8 mouse cellular contexts compared by ENCODE assay signal in genomic region chr7:62463878-62464755, GRCm38 (mm10). TPM values are rescaled to one million over a fixed set of nuclear protein-coding genes. Genes with fewer than 3 reads are reported as not detected.
DNase-seq lines count a peak whose midpoint lies in the region; ATAC-seq and TF ChIP-seq lines count a peak whose summit lies in the region.

Peg12 (minus strand) TSS chr7:62464510.

- DNase-seq in adrenal gland, postnatal 4 days (ENCODE audit: low spot score in 2 of 2) = peak; percentile 20 to 27
- DNase-seq in kidney, postnatal 10 days = peak; percentile 76
- DNase-seq in thymus, postnatal 0 days (ENCODE audit: low spot score) = peak; percentile 12

- peak within 1 kb of the TSS; percentile 59 for H3K4me2 ChIP-seq in embryonic facial prominence, embryonic 15.5 days (replicated peaks)
- peak within 1 kb of the TSS; percentile 66 for H3K4me2 ChIP-seq in heart, embryonic 14.5 days (ENCODE audit: low read length)
- peak within 1 kb of the TSS; percentile 59 for H3K4me2 ChIP-seq in liver, embryonic 16.5 days (ENCODE audit: low read depth, low read length)
- peak within 1 kb of the TSS; percentile 61 for H3K4me2 ChIP-seq in neural tube, embryonic 14.5 days (ENCODE audit: low read depth, low read length)

- TF ChIP-seq CTCF in C2C12 (IDR thresholded peaks at IDR 0.05; ENCODE audit: control insufficient read depth, insufficient read depth, insufficient read length) = no peak

- H3K4me1 ChIP-seq in embryonic facial prominence, embryonic 15.5 days = no peaks in the 10 kb centered on the region
- H3K4me1 ChIP-seq in heart, embryonic 14.5 days (ENCODE audit: control insufficient read depth in 2 of 2, insufficient read depth in 2 of 2, low read length in 2 of 2) = no peaks in the 10 kb centered on the region
- no peaks in the 10 kb centered on the region for H3K4me1 ChIP-seq in liver, embryonic 16.5 days (ENCODE audit: control insufficient read depth, low read depth, low read length)
- H3K4me1 ChIP-seq in neural tube, embryonic 14.5 days (ENCODE audit: control insufficient read depth, insufficient read depth, low read length) = no peaks in the 10 kb centered on the region

- peaks cover 21% of the 10 kb centered on the region for H3K79me2 ChIP-seq in C2C12 (ENCODE audit: control insufficient read depth, insufficient read depth)

- peak within 1 kb of the TSS; percentile 47 for H3K9ac ChIP-seq in embryonic facial prominence, embryonic 15.5 days
- H3K9ac ChIP-seq in heart, embryonic 14.5 days (ENCODE audit: low read length) = peak within 1 kb of the TSS; percentile 73
- H3K9ac ChIP-seq in liver, embryonic 16.5 days (ENCODE audit: low read depth, low read length) = no peak within 1 kb of the TSS
- peak within 1 kb of the TSS; percentile 65 for H3K9ac ChIP-seq in neural tube, embryonic 14.5 days (replicated peaks; ENCODE audit: low read depth, low read length)

- no peaks in the 10 kb centered on the region for H3K9me3 ChIP-seq in embryonic facial prominence, embryonic 15.5 days (replicated peaks)
- no peaks in the 10 kb centered on the region; the same call in 1 of the 2 replicates for H3K9me3 ChIP-seq in heart, embryonic 14.5 days (ENCODE audit: control insufficient read depth, low read length)
- no peaks in the 10 kb centered on the region for H3K9me3 ChIP-seq in liver, embryonic 16.5 days (replicated peaks; ENCODE audit: control insufficient read depth, low read length)
- H3K9me3 ChIP-seq in neural tube, embryonic 14.5 days (ENCODE audit: control insufficient read depth, low read length) = no peaks in the 10 kb centered on the region; the same call in 1 of the 2 replicates

- H3ac ChIP-seq in C2C12 (ENCODE audit: control insufficient read depth, insufficient read length, low read depth) = peak within 1 kb of the TSS; percentile 90

- no peaks in the 10 kb centered on the region for H3K27me3 ChIP-seq in C2C12 (ENCODE audit: control insufficient read depth, insufficient read depth, insufficient read length)
- H3K27me3 ChIP-seq in embryonic facial prominence, embryonic 15.5 days = no peaks in the 10 kb centered on the region
- H3K27me3 ChIP-seq in heart, embryonic 14.5 days (ENCODE audit: control insufficient read depth, insufficient read depth, low read length) = no peaks in the 10 kb centered on the region
- peaks cover 6% of the 10 kb centered on the region for H3K27me3 ChIP-seq in liver, embryonic 16.5 days (ENCODE audit: control insufficient read depth, insufficient read depth, low read depth, low read length)
- no peaks in the 10 kb centered on the region for H3K27me3 ChIP-seq in neural tube, embryonic 14.5 days (ENCODE audit: control insufficient read depth, insufficient read depth, low read length)

- H3K27ac ChIP-seq in embryonic facial prominence, embryonic 15.5 days (replicated peaks) = peak within 1 kb of the TSS; percentile 92
- peak within 1 kb of the TSS; percentile 76 to 88 for H3K27ac ChIP-seq in heart, embryonic 14.5 days (replicated peaks in 1 of 2; ENCODE audit: control insufficient read depth in 1 of 2, insufficient read depth in 1 of 2, low read depth in 2 of 2, low read length in 2 of 2)
- no peak within 1 kb of the TSS for H3K27ac ChIP-seq in liver, embryonic 16.5 days (ENCODE audit: low read length)
- H3K27ac ChIP-seq in neural tube, embryonic 14.5 days (ENCODE audit: low read depth, low read length) = peak within 1 kb of the TSS; percentile 71

- ATAC-seq in embryonic facial prominence, embryonic 15.5 days (ENCODE audit: insufficient number of reproducible peaks, low FRiP score, low TSS enrichment, low read depth) = peak; percentile 73
- peak; percentile 77 for ATAC-seq in heart, embryonic 14.5 days (ENCODE audit: insufficient number of reproducible peaks, insufficient read depth, low FRiP score, low read depth)
- peak; percentile 64 for ATAC-seq in liver, embryonic 16.5 days (ENCODE audit: low read depth)
- peak; percentile 76 for ATAC-seq in neural tube, embryonic 14.5 days (ENCODE audit: low read depth)

- no peaks in the 10 kb centered on the region for H3K36me3 ChIP-seq in C2C12 (ENCODE audit: control insufficient read depth, insufficient read depth)
- H3K36me3 ChIP-seq in embryonic facial prominence, embryonic 15.5 days = no peaks in the 10 kb centered on the region
- no peaks in the 10 kb centered on the region for H3K36me3 ChIP-seq in heart, embryonic 14.5 days (ENCODE audit: control insufficient read depth, insufficient read depth, low read length)
- no peaks in the 10 kb centered on the region for H3K36me3 ChIP-seq in liver, embryonic 16.5 days (ENCODE audit: control insufficient read depth, insufficient read depth)
- H3K36me3 ChIP-seq in neural tube, embryonic 14.5 days (ENCODE audit: control insufficient read depth, insufficient read depth, low read length) = no peaks in the 10 kb centered on the region

- 22% methylated on average over 81 of the region's 82 CpGs for WGBS in embryonic facial prominence, embryonic 15.5 days
- 13% methylated on average over 74 of the region's 82 CpGs for WGBS in heart, embryonic 14.5 days
- WGBS in liver, embryonic 16.5 days (ENCODE audit: insufficient replicate concordance) = 12% methylated on average over 64 of the region's 82 CpGs
- WGBS in neural tube, embryonic 14.5 days = 18% methylated on average over 61 of the region's 82 CpGs

- H3K4me3 ChIP-seq in C2C12 (ENCODE audit: insufficient read depth, poor library complexity, severe bottlenecking) = peak within 1 kb of the TSS; percentile 34
- peak within 1 kb of the TSS; percentile 55 for H3K4me3 ChIP-seq in embryonic facial prominence, embryonic 15.5 days (replicated peaks)
- peak within 1 kb of the TSS; percentile 56 to 69 for H3K4me3 ChIP-seq in heart, embryonic 14.5 days (ENCODE audit: control insufficient read depth in 1 of 2, insufficient read depth in 1 of 2, low read depth in 1 of 2, low read length in 2 of 2)
- peak within 1 kb of the TSS; percentile 45 for H3K4me3 ChIP-seq in liver, embryonic 16.5 days (ENCODE audit: low read depth, low read length)
- H3K4me3 ChIP-seq in neural tube, embryonic 14.5 days (ENCODE audit: low read depth, low read length) = peak within 1 kb of the TSS; percentile 48

- no peaks in the 10 kb centered on the region for H3K79me3 ChIP-seq in C2C12 (ENCODE audit: low read depth)

TF ChIP-seq in C2C12, 6 proteins besides CTCF, POLR2A, EP300 and RAD21:
- TF ChIP-seq MYOD1 (IDR thresholded peaks at IDR 0.05; ENCODE audit: control insufficient read depth, insufficient read length, low read depth) = no peak
- no peak for TF ChIP-seq MYOG (IDR thresholded peaks at IDR 0.05; ENCODE audit: control insufficient read depth, extremely low read depth, insufficient read length)
- TF ChIP-seq USF1 (IDR thresholded peaks at IDR 0.05; ENCODE audit: low read depth) = no peak
- TF ChIP-seq FOSL1 (IDR thresholded peaks at IDR 0.05; ENCODE audit: insufficient read depth, low read length, poor library complexity, severe bottlenecking) = no peak
- TF ChIP-seq MAX (IDR thresholded peaks at IDR 0.05) = no peak
- no peak for TF ChIP-seq CEBPB (IDR thresholded peaks at IDR 0.05; ENCODE audit: low read depth)

RNA-seq across cellular contexts. Expression of gene Peg12, which starts in this region (rescaled TPM):
- polyA plus RNA-seq in C2C12 (2012; fragmentation: generic; extraction: Trizol) = 8.0 TPM
- total RNA-seq in adrenal gland, postnatal 4 days (2021) = 1 to 10 TPM; 6.0 to 8.3 TPM
- polyA plus RNA-seq in embryonic facial prominence, embryonic 15.5 days (2015; fragmentation: Nextera tagmentation; extraction: Ambion mirVana) = 26.5 and 28.7 TPM in 2 replicates
- polyA plus RNA-seq in heart, embryonic 14.5 days (2014; fragmentation: Nextera tagmentation; extraction: Ambion mirVana) = 6.5 and 8.8 TPM in 2 replicates
- 1.3 TPM in 2 replicates for polyA plus RNA-seq in liver, embryonic 16.5 days (2015; fragmentation: Nextera tagmentation; extraction: Ambion mirVana)
- polyA plus RNA-seq in neural tube, embryonic 14.5 days (2014; fragmentation: Nextera tagmentation; extraction: Ambion mirVana) = 6.2 and 7.8 TPM in 2 replicates
- polyA plus RNA-seq in thymus, postnatal 0 days (2015; fragmentation: Nextera tagmentation; extraction: Ambion mirVana) = 2.7 and 3.0 TPM in 2 replicates

Comparison
In these comparisons a context has a peak if more than half of its experiments do, and no peak if none do; other contexts are left out.
1. DNase-seq: peak in every context shown above with its lines; median percentile 76 in kidney, postnatal 10 days; 24 in adrenal gland, postnatal 4 days; 12 in thymus, postnatal 0 days.